ENCODE assay signal across 8 mouse cellular contexts in genomic region chr9:123481136-123481535, GRCm38 (mm10). TPM values are rescaled to one million over a fixed set of nuclear protein-coding genes. Genes with fewer than 3 reads are reported as not detected.
A peak's percentile ranks its signal among the peaks of the same experiment; 100 is the strongest.
DNase-seq lines count a peak whose midpoint lies in the region; ATAC-seq and TF ChIP-seq lines count a peak whose summit lies in the region.

No protein-coding gene starts in this region.

- WGBS in forebrain, embryonic 10.5 days = 88% methylated on average over 7 of the region's 7 CpGs
- WGBS in limb, embryonic 14.5 days = 51% methylated on average over 7 of the region's 7 CpGs

- DNase-seq in forebrain, embryonic 10.5 days (ENCODE audit: extremely low spot score, low spot score) = no peak
- no peak for DNase-seq in limb, embryonic 14.5 days (ENCODE audit: low spot score)
- DNase-seq in spleen, postnatal 4 days (ENCODE audit: low spot score in 2 of 2) = peak; percentile 62 to 78
- no peak for DNase-seq in urinary bladder, postnatal 14 days (ENCODE audit: low spot score)
- DNase-seq in thymus, adult 18-20 months = no peak

- no peak for ATAC-seq in megakaryocyte, adult 5-6 weeks (ENCODE audit: poor library complexity, severe bottlenecking)
- no peak for ATAC-seq in limb, embryonic 14.5 days (ENCODE audit: low FRiP score, low read depth)
- no peak for ATAC-seq in activated CD4-positive, CD25-positive, alpha-beta regulatory T cell, adult 4 months

- H3K4me1 ChIP-seq in megakaryocyte, embryonic 14.5 days = peaks cover 78% of the 10 kb centered on the region
- H3K4me1 ChIP-seq in forebrain, embryonic 10.5 days = peaks cover 58% of the 10 kb centered on the region
- H3K4me1 ChIP-seq in limb, embryonic 14.5 days (ENCODE audit: control insufficient read depth, insufficient read depth, low read length) = peaks cover 50% of the 10 kb centered on the region

- no peak for TF ChIP-seq POLR2A in limb, embryonic 14.5 days (IDR thresholded peaks at IDR 0.05; ENCODE audit: borderline replicate concordance, extremely low read depth, insufficient read depth, insufficient read length)

- no peaks in the 10 kb centered on the region for H3K27me3 ChIP-seq in megakaryocyte, embryonic 14.5 days (replicated peaks)
- H3K27me3 ChIP-seq in forebrain, embryonic 10.5 days (ENCODE audit: poor library complexity, severe bottlenecking) = no peaks in the 10 kb centered on the region
- H3K27me3 ChIP-seq in limb, embryonic 14.5 days (ENCODE audit: control insufficient read depth, insufficient read depth, low read length) = no peaks in the 10 kb centered on the region

- H3K27ac ChIP-seq in forebrain, embryonic 10.5 days = no peak overlapping the region
- no peak overlapping the region for H3K27ac ChIP-seq in limb, embryonic 14.5 days (replicated peaks; ENCODE audit: low read depth, low read length)

- H3K4me3 ChIP-seq in megakaryocyte, embryonic 14.5 days (replicated peaks) = peak overlapping the region; percentile 18
- H3K4me3 ChIP-seq in forebrain, embryonic 10.5 days = peak overlapping the region; percentile 72
- peak overlapping the region; percentile 71 for H3K4me3 ChIP-seq in limb, embryonic 14.5 days (replicated peaks; ENCODE audit: low read length)

- peak overlapping the region; percentile 22; the same call in 1 of the 2 replicates for H3K9ac ChIP-seq in limb, embryonic 14.5 days (ENCODE audit: low read depth, low read length, severe bottlenecking)

- peaks cover 64% of the 10 kb centered on the region for H3K36me3 ChIP-seq in megakaryocyte, embryonic 14.5 days (replicated peaks; ENCODE audit: low read length)
- H3K36me3 ChIP-seq in forebrain, embryonic 10.5 days (replicated peaks) = peaks cover 64% of the 10 kb centered on the region
- peaks cover 27% of the 10 kb centered on the region for H3K36me3 ChIP-seq in limb, embryonic 14.5 days (ENCODE audit: control insufficient read depth, insufficient read depth, low read length)

- H3K9me3 ChIP-seq in megakaryocyte, embryonic 14.5 days = no peaks in the 10 kb centered on the region
- no peaks in the 10 kb centered on the region; the same call in 1 of the 2 replicates for H3K9me3 ChIP-seq in forebrain, embryonic 10.5 days
- no peaks in the 10 kb centered on the region for H3K9me3 ChIP-seq in limb, embryonic 14.5 days (ENCODE audit: control insufficient read depth, low read length)

- H3K4me2 ChIP-seq in limb, embryonic 14.5 days (replicated peaks; ENCODE audit: low read depth, low read length, severe bottlenecking) = peak overlapping the region; percentile 79

RNA-seq across cellular contexts. Expression of gene Limd1, which starts 2.6 kb away (rescaled TPM):
- polyA plus RNA-seq in megakaryocyte, embryonic 14.5 days (2012; ENCODE audit: insufficient read depth, low replicate concordance) = 5.0 and 8.8 TPM in 2 replicates
- 47.3 and 50.7 TPM in 2 replicates for total RNA-seq in megakaryocyte, adult 5-6 weeks (2015)
- total RNA-seq in megakaryocyte, adult 5-6 weeks (2017) = 48.5 and 49.2 TPM in 2 replicates
- polyA plus RNA-seq in forebrain, embryonic 10.5 days (2016; fragmentation: Nextera tagmentation; extraction: Ambion mirVana) = 55.7 and 57.8 TPM in 2 replicates
- 32.5 and 41.1 TPM in 2 replicates for polyA plus RNA-seq in limb, embryonic 14.5 days (2012; rRNA removed)
- polyA plus RNA-seq in limb, embryonic 14.5 days (2014; fragmentation: Nextera tagmentation; extraction: Ambion mirVana) = 58.4 and 63.1 TPM in 2 replicates
- polyA plus RNA-seq in activated CD4-positive, CD25-positive, alpha-beta regulatory T cell, adult 4 months (2017; shearing (Covaris generic)) = 10 to 100 TPM; 31.3 to 38.7 TPM

RNA-seq across cellular contexts. Expression of gene Sacm1l, which starts 48.4 kb away (rescaled TPM):
- polyA plus RNA-seq in megakaryocyte, embryonic 14.5 days (2012; ENCODE audit: insufficient read depth, low replicate concordance) = 1.2 TPM in 1 of 2 replicates, not detected in the other
- 38.9 and 41.4 TPM in 2 replicates for total RNA-seq in megakaryocyte, adult 5-6 weeks (2015)
- total RNA-seq in megakaryocyte, adult 5-6 weeks (2017) = 46.1 and 49.5 TPM in 2 replicates
- 40.1 and 42.5 TPM in 2 replicates for polyA plus RNA-seq in forebrain, embryonic 10.5 days (2016; fragmentation: Nextera tagmentation; extraction: Ambion mirVana)
- polyA plus RNA-seq in limb, embryonic 14.5 days (2012; rRNA removed) = 23.5 and 25.2 TPM in 2 replicates
- polyA plus RNA-seq in limb, embryonic 14.5 days (2014; fragmentation: Nextera tagmentation; extraction: Ambion mirVana) = 49.6 and 50.2 TPM in 2 replicates
- 10 to 100 TPM; 45.6 to 59.3 TPM for polyA plus RNA-seq in activated CD4-positive, CD25-positive, alpha-beta regulatory T cell, adult 4 months (2017; shearing (Covaris generic))

Comparison
In these comparisons a context has a peak if more than half of its experiments do, and no peak if none do; other contexts are left out.
1. H3K4me3 ChIP-seq: peak in every context shown above with its lines; median percentile 72 in forebrain, embryonic 10.5 days; 71 in limb, embryonic 14.5 days; 18 in megakaryocyte, embryonic 14.5 days.
2. DNase-seq: peak in spleen, postnatal 4 days (2 of 2); none in forebrain, embryonic 10.5 days (single experiment), limb, embryonic 14.5 days (single experiment), urinary bladder, postnatal 14 days (single experiment) and thymus, adult 18-20 months (0 of 2).
3. RNA of gene Sacm1l, which starts 48.4 kb away (polyA plus RNA-seq): 45.6 to 59.3 TPM in activated CD4-positive, CD25-positive, alpha-beta regulatory T cell, adult 4 months, 23.5 to 50.2 TPM in limb, embryonic 14.5 days and 40.1 to 42.5 TPM in forebrain, embryonic 10.5 days; 1.2 TPM in megakaryocyte, embryonic 14.5 days; every median in the first group is over 10 times any median in the second.